Mouse (Mus musculus): ENCODE results near the gene Olfr731. TPM values are rescaled to one million over a fixed set of nuclear protein-coding genes. Genes with fewer than 3 reads are reported as not detected.

Olfr731 gene
- polyA plus RNA-seq (2015; fragmentation: Nextera tagmentation; extraction: Ambion mirVana), result not detected in 2 replicates

DNA sequence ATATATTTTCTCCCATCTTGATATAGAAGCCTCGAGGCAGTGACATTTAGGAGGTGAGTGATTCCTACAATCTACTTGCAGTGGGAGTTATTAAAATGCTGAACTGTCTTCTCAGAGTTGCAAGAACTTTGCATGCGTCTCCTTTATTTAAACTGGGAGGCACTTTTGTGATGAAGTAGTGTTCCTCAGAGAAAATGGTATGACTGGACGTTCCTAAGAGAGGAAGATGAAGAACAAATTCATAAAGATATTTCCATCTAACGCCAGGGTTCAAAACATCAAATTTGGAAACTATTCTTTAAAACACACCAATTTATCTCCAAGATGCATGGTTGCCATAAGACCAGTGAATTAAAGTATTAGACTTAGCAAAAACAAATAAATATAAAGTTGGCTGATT lies at the start of gene Olfr731:
Olfr731 (minus strand) TSS at position 101 of the 400 bp plus-strand sequence.
- Histone ChIP-seq H3K36me3 (ENCODE audit: control insufficient read depth, insufficient read depth) (no peaks in the 10 kb centered on the region), H3K4me2 (ENCODE audit: low read depth, low read length) (no peak within 1 kb of the TSS), H3K9ac (ENCODE audit: low read depth, low read length) (no peak within 1 kb of the TSS), H3K4me1 (ENCODE audit: control insufficient read depth, low read depth, low read length) (no peaks in the 10 kb centered on the region), H3K9me3 (replicated peaks; ENCODE audit: control insufficient read depth, low read length) (no peaks in the 10 kb centered on the region), H3K4me3 (ENCODE audit: low read depth, low read length) (no peak within 1 kb of the TSS), H3K27ac (ENCODE audit: low read length) (no peak within 1 kb of the TSS), H3K27me3 (ENCODE audit: control insufficient read depth, insufficient read depth, low read depth, low read length) (no peaks in the 10 kb centered on the region)
- 49% methylated on average over 4 of the region's 4 CpGs for WGBS (ENCODE audit: insufficient replicate concordance)
- no peak for ATAC-seq (ENCODE audit: low read depth)

DNA sequence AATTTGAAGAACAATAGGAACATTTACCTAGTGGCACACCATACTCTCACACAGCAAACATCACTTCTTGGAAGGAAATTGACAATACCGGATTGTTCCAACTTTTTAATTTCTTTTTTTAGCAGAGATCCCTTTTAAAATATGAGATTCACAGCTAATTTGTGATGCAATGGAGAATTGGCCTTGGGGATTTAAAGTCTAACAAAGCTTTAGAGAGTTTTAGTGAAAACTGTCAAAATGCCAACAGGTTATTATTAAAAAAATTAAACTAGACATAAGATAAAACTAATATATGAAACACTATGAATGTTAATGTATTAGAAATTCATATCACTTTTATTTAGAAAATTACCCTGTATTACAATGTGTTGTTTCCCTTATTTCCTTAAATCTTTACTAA lies 42.4 kb upstream of the Olfr731 start, which contains the start of gene Olfr732:
Olfr732 (minus strand) TSS at position 101 of the 400 bp plus-strand sequence.
- no peak for ATAC-seq (ENCODE audit: low read depth)
- H3K27ac ChIP-seq (ENCODE audit: low read length), result no peak within 1 kb of the TSS
- H3K36me3 ChIP-seq (ENCODE audit: control insufficient read depth, insufficient read depth), result no peaks in the 10 kb centered on the region
- no peaks in the 10 kb centered on the region for H3K9me3 ChIP-seq (replicated peaks; ENCODE audit: control insufficient read depth, low read length)
- H3K27me3 ChIP-seq (ENCODE audit: control insufficient read depth, insufficient read depth, low read depth, low read length), result no peaks in the 10 kb centered on the region
- no peaks in the 10 kb centered on the region for H3K4me1 ChIP-seq (ENCODE audit: control insufficient read depth, low read depth, low read length)
- no peak within 1 kb of the TSS for H3K4me2 ChIP-seq (ENCODE audit: low read depth, low read length)
- no peak within 1 kb of the TSS for H3K4me3 ChIP-seq (ENCODE audit: low read depth, low read length)
- H3K9ac ChIP-seq (ENCODE audit: low read depth, low read length), result no peak within 1 kb of the TSS
- WGBS (ENCODE audit: insufficient replicate concordance), result 73% methylated on average over 1 of the region's 1 CpGs

DNA sequence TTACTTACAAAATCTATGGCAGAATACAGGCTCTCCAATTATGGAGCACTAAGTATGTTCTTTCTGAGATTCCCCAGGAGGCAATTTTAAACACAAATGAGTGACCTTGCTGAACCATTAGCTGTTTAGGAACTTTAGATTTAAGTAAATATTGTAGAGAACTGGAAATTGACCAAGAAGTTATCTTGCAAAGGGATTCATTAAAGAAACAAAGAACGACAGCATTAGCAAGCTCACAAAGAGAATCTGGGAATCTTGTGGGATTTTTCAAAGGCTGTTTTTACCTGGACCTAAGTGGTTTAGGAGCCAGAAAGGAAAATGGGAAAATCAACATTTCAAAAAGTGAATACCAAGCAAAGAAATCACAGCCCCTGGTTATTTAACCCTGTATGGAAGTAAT lies 53.6 kb downstream of the Olfr731 start, which contains the start of gene Olfr730:
Olfr730 (minus strand) TSS at position 101 of the 400 bp plus-strand sequence.
- Histone ChIP-seq H3K36me3 (ENCODE audit: control insufficient read depth, insufficient read depth) (no peaks in the 10 kb centered on the region), H3K9ac (ENCODE audit: low read depth, low read length) (no peak within 1 kb of the TSS), H3K4me2 (ENCODE audit: low read depth, low read length) (no peak within 1 kb of the TSS), H3K4me1 (ENCODE audit: control insufficient read depth, low read depth, low read length) (no peaks in the 10 kb centered on the region), H3K9me3 (replicated peaks; ENCODE audit: control insufficient read depth, low read length) (no peaks in the 10 kb centered on the region), H3K27me3 (ENCODE audit: control insufficient read depth, insufficient read depth, low read depth, low read length) (no peaks in the 10 kb centered on the region), H3K27ac (ENCODE audit: low read length) (no peak within 1 kb of the TSS), H3K4me3 (ENCODE audit: low read depth, low read length) (no peak within 1 kb of the TSS)
- ATAC-seq (ENCODE audit: low read depth), result no peak
- 34% methylated on average over 1 of the region's 1 CpGs for WGBS (ENCODE audit: insufficient replicate concordance)

Other genes with a start within 250 kb of the Olfr731 start
- gene Olfr725, start 201.5 kb downstream of the Olfr731 start, polyA plus RNA-seq (2015; fragmentation: Nextera tagmentation; extraction: Ambion mirVana), result not detected in 2 replicates
- not detected in 2 replicates for gene Olfr726, start 150.9 kb downstream of the Olfr731 start, polyA plus RNA-seq (2015; fragmentation: Nextera tagmentation; extraction: Ambion mirVana)
- gene Olfr727, start 118.7 kb downstream of the Olfr731 start, polyA plus RNA-seq (2015; fragmentation: Nextera tagmentation; extraction: Ambion mirVana), result not detected in 2 replicates
- gene Olfr728, start 99.2 kb downstream of the Olfr731 start, polyA plus RNA-seq (2015; fragmentation: Nextera tagmentation; extraction: Ambion mirVana), result not detected in 2 replicates
- not detected in 2 replicates for gene Olfr729, start 89.0 kb downstream of the Olfr731 start, polyA plus RNA-seq (2015; fragmentation: Nextera tagmentation; extraction: Ambion mirVana)
- gene Olfr730, start 53.7 kb downstream of the Olfr731 start, polyA plus RNA-seq (2015; fragmentation: Nextera tagmentation; extraction: Ambion mirVana), result not detected in 2 replicates
- not detected in 2 replicates for gene Olfr732, start 42.3 kb upstream of the Olfr731 start, polyA plus RNA-seq (2015; fragmentation: Nextera tagmentation; extraction: Ambion mirVana)
- not detected in 2 replicates for gene Olfr733, start 59.7 kb upstream of the Olfr731 start, polyA plus RNA-seq (2015; fragmentation: Nextera tagmentation; extraction: Ambion mirVana)
- gene Olfr734, start 84.9 kb upstream of the Olfr731 start, polyA plus RNA-seq (2015; fragmentation: Nextera tagmentation; extraction: Ambion mirVana), result not detected in 2 replicates
- not detected in 2 replicates for gene Olfr735, start 107.0 kb upstream of the Olfr731 start, polyA plus RNA-seq (2015; fragmentation: Nextera tagmentation; extraction: Ambion mirVana)
- gene Tlr11, start 116.0 kb upstream of the Olfr731 start, polyA plus RNA-seq (2015; fragmentation: Nextera tagmentation; extraction: Ambion mirVana), result 0.07 and 0.15 TPM in 2 replicates
- not detected in 2 replicates for gene Olfr736, start 139.3 kb upstream of the Olfr731 start, polyA plus RNA-seq (2015; fragmentation: Nextera tagmentation; extraction: Ambion mirVana)
- gene Olfr738, start 165.7 kb upstream of the Olfr731 start, polyA plus RNA-seq (2015; fragmentation: Nextera tagmentation; extraction: Ambion mirVana), result not detected in 2 replicates
- not detected in 2 replicates for gene Olfr739, start 176.8 kb upstream of the Olfr731 start, polyA plus RNA-seq (2015; fragmentation: Nextera tagmentation; extraction: Ambion mirVana)
- not detected in 2 replicates for gene Olfr740, start 203.7 kb upstream of the Olfr731 start, polyA plus RNA-seq (2015; fragmentation: Nextera tagmentation; extraction: Ambion mirVana)
- gene Olfr741, start 230.9 kb upstream of the Olfr731 start, polyA plus RNA-seq (2015; fragmentation: Nextera tagmentation; extraction: Ambion mirVana), result not detected in 2 replicates

Data from liver, embryonic 16.5 days (tissue).